Mouse (Mus musculus) embryonic facial prominence, embryonic 14.5 days (tissue): ENCODE results near the gene Adat1. TPM values are rescaled to one million over a fixed set of nuclear protein-coding genes. Genes with fewer than 3 reads are reported as not detected.

Source experiments
- ATAC-seq: fragments of 200-750 bp; cut with Nextera tagmentation; 2 replicates; pipeline ENCODE4 v1.8.0; 2017; ENCODE audit warnings: low read depth, moderate number of reproducible peaks, moderate TSS enrichment
- DNase-seq: peaks from one replicate; pipeline ENCODE4 v3.0.0-alpha.2; 2015; ENCODE audit warnings: low spot score
- H3K27ac ChIP-seq: fragments of 300-500 bp; sonication (generic); replicated peaks from 2 replicates; pipeline ENCODE4 v1.5.1; 2014; ENCODE audit warnings: low read depth, mild to moderate bottlenecking, low read length, moderate library complexity
- H3K27me3 ChIP-seq: fragments of 300-500 bp; sonication (generic); replicated peaks from 2 replicates; pipeline ENCODE4 v1.6.1; 2014; ENCODE audit warnings: low read length; ENCODE audit not compliant: control insufficient read depth, insufficient read depth
- H3K36me3 ChIP-seq: fragments of 300-500 bp; sonication (generic); 2 replicates; pipeline ENCODE4 v1.6.1; 2014; ENCODE audit warnings: low read length, mixed read lengths; ENCODE audit not compliant: control insufficient read depth, insufficient read depth
- H3K4me1 ChIP-seq: fragments of 300-500 bp; sonication (generic); 2 replicates; pipeline ENCODE4 v1.6.1; 2014; ENCODE audit warnings: antibody characterized with exemption, low read length; ENCODE audit not compliant: control insufficient read depth, insufficient read depth
- H3K4me2 ChIP-seq: fragments of 300-500 bp; sonication (generic); 2 replicates; pipeline ENCODE4 v1.6.1; 2014; ENCODE audit warnings: low read depth, mild to moderate bottlenecking, low read length, moderate library complexity, mixed read lengths
- H3K4me3 ChIP-seq: fragments of 300-500 bp; sonication (generic); 2 replicates; pipeline ENCODE4 v1.5.1; 2014; ENCODE audit warnings: low read depth, mild to moderate bottlenecking, low read length
- H3K9ac ChIP-seq: fragments of 300-500 bp; sonication (generic); 2 replicates; pipeline ENCODE4 v1.6.1; 2014; ENCODE audit warnings: low read depth, mild to moderate bottlenecking, low read length, moderate library complexity, mixed read lengths
- H3K9me3 ChIP-seq: fragments of 300-500 bp; sonication (generic); 2 replicates; pipeline ENCODE4 v1.6.1; 2016; ENCODE audit warnings: low read length; ENCODE audit not compliant: control insufficient read depth
- WGBS: fragments of 180-500 bp; shearing (Covaris S2); extraction: QIAGEN DNeasy Blood & Tissue Kit; methylation state at CpG from one replicate; pipeline ENCODE4 v1.1.7; 2014; 5-methylcytosine and 5-hydroxymethylcytosine counted together
- polyA plus RNA-seq: library from polyadenylated mRNA; unstranded; fragments of >200 nt; fragmentation: Nextera tagmentation; extraction: Ambion mirVana; gene quantifications from 2 replicates; pipeline ENCODE4 v1.2.1, GENCODE M21; 2014

Adat1 gene
- polyA plus RNA-seq, 1 experiment from 2014 or later: 4.9 TPM

GRCm38 (mm10) chr8:111955879-111956278 lies 36.2 kb downstream of the Adat1 start:
- Histone ChIP-seq H3K27ac (no peak overlapping the region), H3K9me3 (no peaks in the 10 kb centered on the region), H3K27me3 (no peaks in the 10 kb centered on the region), H3K4me2 (no peak overlapping the region), H3K4me3 (no peak overlapping the region), H3K9ac (no peak overlapping the region), H3K4me1 (no peaks in the 10 kb centered on the region), H3K36me3 (peaks cover 60% of the 10 kb centered on the region)
- 89% methylated on average over 5 of the region's 5 CpGs for WGBS
- ATAC-seq (no peak), DNase-seq (no peak)

GRCm38 (mm10) chr8:111954844-111955594 lies 37.1 kb downstream of the Adat1 start:
- Histone ChIP-seq H3K36me3 (peaks cover 57% of the 10 kb centered on the region), H3K4me2 (no peak overlapping the region), H3K27ac (no peak overlapping the region), H3K9ac (no peak overlapping the region), H3K9me3 (no peaks in the 10 kb centered on the region), H3K4me1 (no peaks in the 10 kb centered on the region), H3K27me3 (no peaks in the 10 kb centered on the region), H3K4me3 (no peak overlapping the region)
- 67% methylated on average over 4 of the region's 4 CpGs for WGBS
- DNase-seq: peak; percentile 22
- no peak for ATAC-seq

GRCm38 (mm10) chr8:111951936-111952335 lies 40.2 kb downstream of the Adat1 start:
- DNase-seq: no peak
- Histone ChIP-seq H3K4me2 (no peak overlapping the region), H3K27ac (no peak overlapping the region), H3K27me3 (no peaks in the 10 kb centered on the region), H3K4me1 (no peaks in the 10 kb centered on the region), H3K36me3 (peaks cover 71% of the 10 kb centered on the region), H3K9me3 (no peaks in the 10 kb centered on the region), H3K9ac (no peak overlapping the region), H3K4me3 (no peak overlapping the region)
- no peak for ATAC-seq
- WGBS: 89% methylated on average over 5 of the region's 5 CpGs

GRCm38 (mm10) chr8:111951317-111951716 lies 40.8 kb downstream of the Adat1 start:
- no peaks in the 10 kb centered on the region for H3K9me3 ChIP-seq
- H3K27ac ChIP-seq: no peak overlapping the region
- 94% methylated on average over 7 of the region's 7 CpGs for WGBS
- H3K4me1 ChIP-seq: no peaks in the 10 kb centered on the region
- no peak for ATAC-seq
- H3K27me3 ChIP-seq: no peaks in the 10 kb centered on the region
- no peak overlapping the region for H3K4me2 ChIP-seq
- peaks cover 71% of the 10 kb centered on the region for H3K36me3 ChIP-seq
- H3K9ac ChIP-seq: no peak overlapping the region
- H3K4me3 ChIP-seq: no peak overlapping the region
- DNase-seq: no peak

- DNase-seq (no peak), ATAC-seq (no peak)
- Histone ChIP-seq H3K27me3 (no peaks in the 10 kb centered on the region), H3K9ac (no peak overlapping the region), H3K9me3 (no peaks in the 10 kb centered on the region), H3K4me2 (no peak overlapping the region), H3K4me3 (no peak overlapping the region), H3K4me1 (no peaks in the 10 kb centered on the region), H3K27ac (no peak overlapping the region), H3K36me3 (peaks cover 75% of the 10 kb centered on the region)
- 87% methylated on average over 3 of the region's 3 CpGs for WGBS
Observed at GRCm38 (mm10) chr8:111950846-111951245, 41.3 kb downstream of the Adat1 start.

GRCm38 (mm10) chr8:111947954-111948353 lies 44.1 kb downstream of the Adat1 start:
- no peak for ATAC-seq

GRCm38 (mm10) chr8:111947144-111947543 lies 45.0 kb downstream of the Adat1 start:
- no peaks in the 10 kb centered on the region for H3K27me3 ChIP-seq
- no peaks in the 10 kb centered on the region for H3K9me3 ChIP-seq
- H3K36me3 ChIP-seq: peaks cover 75% of the 10 kb centered on the region
- H3K4me1 ChIP-seq: no peaks in the 10 kb centered on the region
- ATAC-seq: no peak
- no peak overlapping the region for H3K9ac ChIP-seq
- H3K4me3 ChIP-seq: no peak overlapping the region
- WGBS: 82% methylated on average over 2 of the region's 2 CpGs
- no peak for DNase-seq
- H3K4me2 ChIP-seq: no peak overlapping the region
- no peak overlapping the region for H3K27ac ChIP-seq

More at GRCm38 (mm10) chr8:111947954-111948353, 44.1 kb downstream of the Adat1 start:
- H3K4me3 ChIP-seq: no peak overlapping the region
- H3K9me3 ChIP-seq: no peaks in the 10 kb centered on the region
- no peak for DNase-seq
- no peaks in the 10 kb centered on the region for H3K27me3 ChIP-seq
- no peak overlapping the region for H3K4me2 ChIP-seq
- no peaks in the 10 kb centered on the region for H3K4me1 ChIP-seq
- peaks cover 76% of the 10 kb centered on the region for H3K36me3 ChIP-seq
- H3K9ac ChIP-seq: no peak overlapping the region
- H3K27ac ChIP-seq: no peak overlapping the region
- 91% methylated on average over 8 of the region's 8 CpGs for WGBS

GRCm38 (mm10) chr8:111943544-111943943 lies 48.6 kb downstream of the Adat1 start:
- Histone ChIP-seq H3K4me2 (no peak overlapping the region), H3K27ac (no peak overlapping the region), H3K9ac (no peak overlapping the region), H3K36me3 (peaks cover 55% of the 10 kb centered on the region), H3K27me3 (no peaks in the 10 kb centered on the region), H3K4me1 (peaks cover 12% of the 10 kb centered on the region), H3K4me3 (no peak overlapping the region), H3K9me3 (no peaks in the 10 kb centered on the region)
- ATAC-seq: no peak
- DNase-seq: no peak
- 91% methylated on average over 2 of the region's 2 CpGs for WGBS

- WGBS: 2% methylated on average over 18 of the region's 23 CpGs
- ATAC-seq (peak; percentile 19), DNase-seq (peak; percentile 70)
- Histone ChIP-seq H3K27ac (peak overlapping the region; percentile 75), H3K36me3 (peaks cover 33% of the 10 kb centered on the region), H3K4me1 (peaks cover 12% of the 10 kb centered on the region), H3K9me3 (no peaks in the 10 kb centered on the region), H3K4me3 (peak overlapping the region; percentile 88), H3K4me2 (peak overlapping the region; percentile 82), H3K27me3 (no peaks in the 10 kb centered on the region), H3K9ac (peak overlapping the region; percentile 80)
Observed at GRCm38 (mm10) chr8:111941101-111941454, 51.0 kb downstream of the Adat1 start.
